In the genomic region with DNA sequence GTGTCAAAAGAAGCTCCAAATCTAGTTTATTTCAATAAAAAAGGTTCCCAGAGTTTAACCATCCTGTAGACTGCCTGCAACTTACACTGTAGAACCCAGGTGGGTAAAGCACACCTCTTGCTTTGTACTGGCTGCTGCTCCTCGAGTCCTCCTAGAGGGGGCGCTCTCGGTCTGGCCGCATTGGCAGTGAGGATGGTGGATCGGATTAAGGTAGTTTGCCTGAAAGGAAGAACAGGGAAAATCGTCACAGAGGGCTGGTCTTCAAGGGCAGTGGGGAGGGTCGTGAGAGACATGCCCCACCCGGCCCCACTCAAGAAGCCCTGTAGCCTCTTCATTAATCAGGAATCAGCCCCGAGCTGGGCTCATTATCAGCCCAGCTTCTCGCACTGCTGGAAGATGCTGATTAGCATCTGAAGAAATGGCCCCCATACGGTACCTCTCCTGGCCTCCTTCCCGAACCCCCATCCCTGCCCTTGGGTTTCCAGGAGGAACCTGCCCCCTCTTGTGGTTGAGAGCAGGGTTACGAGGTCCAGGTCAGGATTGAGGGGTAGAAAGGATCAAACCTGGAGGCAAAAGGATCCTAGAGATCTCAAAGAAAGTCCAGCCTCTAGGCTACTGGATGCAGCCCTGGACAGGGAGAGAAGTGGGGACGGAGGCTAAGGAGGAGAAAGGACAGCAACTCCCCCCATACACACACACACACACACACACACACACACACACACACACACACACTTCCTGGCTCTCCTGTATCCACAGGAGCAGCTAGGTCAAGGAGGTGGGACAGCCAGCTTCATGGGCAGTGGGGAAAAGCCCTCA, we compare ENCODE assay signal across 10 mouse cellular contexts. TPM values are rescaled to one million over a fixed set of nuclear protein-coding genes. Genes with fewer than 3 reads are reported as not detected.
DNase-seq lines count a peak whose midpoint lies in the region; ATAC-seq and TF ChIP-seq lines count a peak whose summit lies in the region.
"Had no signal": no experiment of that assay in that cellular context is flagged by ENCODE, and none has a peak within 500 bp of the region (broad histone marks: within the 10 kb centered on the region; RNA-seq: fewer than 3 reads in every experiment).

No protein-coding gene starts in this region.

- H3K4me2 ChIP-seq in midbrain, postnatal 0 days (ENCODE audit: low read depth, low read length, poor library complexity, severe bottlenecking) = no peak overlapping the region

- H3K9ac ChIP-seq in midbrain, postnatal 0 days (replicated peaks; ENCODE audit: low read length, poor library complexity, severe bottlenecking) = no peak overlapping the region
- H3K9ac ChIP-seq: heart, embryonic 15.5 days had no signal

- H3K27me3 ChIP-seq in kidney, adult 2 months (replicated peaks; ENCODE audit: control insufficient read depth, insufficient read depth, low read length) = no peaks in the 10 kb centered on the region; the same call in 1 of the 2 replicates
- no peaks in the 10 kb centered on the region for H3K27me3 ChIP-seq in midbrain, postnatal 0 days (ENCODE audit: insufficient read depth, low read length)

- H3K9me3 ChIP-seq in midbrain, postnatal 0 days (ENCODE audit: low read length) = no peaks in the 10 kb centered on the region
- H3K9me3 ChIP-seq: heart, embryonic 15.5 days had no signal

- no peak overlapping the region for H3K27ac ChIP-seq in kidney, adult 2 months (ENCODE audit: insufficient read depth, low read depth, low read length)
- 0 out of 2 replicates have a peak overlapping the region, but pooled peaks have one; percentile 26 for H3K27ac ChIP-seq in midbrain, postnatal 0 days (ENCODE audit: low read depth, low read length)
- H3K27ac ChIP-seq: macrophage had no signal

- DNase-seq in kidney, adult 2 months = no peak
- DNase-seq in kidney, postnatal 25 days = no peak
- DNase-seq in NIH3T3 (ENCODE audit: low read depth) = peak; percentile 31
- no peak for DNase-seq in midbrain, postnatal 0 days (ENCODE audit: low spot score)
- DNase-seq in layer of hippocampus, postnatal 14 days (ENCODE audit: low spot score in 2 of 2) = no peak

- 0 out of 2 replicates have a peak, but pooled peaks have one; percentile 25 for ATAC-seq in granulocyte monocyte progenitor cell, adult 5-6 weeks (replicated peaks; ENCODE audit: poor library complexity, severe bottlenecking)
- no peak for ATAC-seq in midbrain, postnatal 0 days (ENCODE audit: low FRiP score)
- ATAC-seq in activated CD4-positive, CD25-positive, alpha-beta regulatory T cell, adult 4 months = no peak
- ATAC-seq in erythroid progenitor cell, adult 5-6 weeks (replicated peaks; ENCODE audit: low FRiP score, poor library complexity, severe bottlenecking) = no peak

- no peak for TF ChIP-seq POLR2A in kidney, adult 2 months (IDR thresholded peaks at IDR 0.05; ENCODE audit: low read depth, low read length)

- peak; percentile 34; the same call in 1 of the 2 replicates for TF ChIP-seq CTCF in kidney, adult 2 months (conservative IDR thresholded peaks at IDR 0.05; ENCODE audit: insufficient read depth, insufficient read length, low read depth, low read length)
- peak; percentile 66 for TF ChIP-seq CTCF in midbrain, postnatal 0 days (IDR thresholded peaks at IDR 0.05)

- H3K4me1 ChIP-seq in kidney, adult 2 months (ENCODE audit: control insufficient read depth, insufficient read depth, low read length) = no peaks in the 10 kb centered on the region
- peaks cover 19% of the 10 kb centered on the region for H3K4me1 ChIP-seq in midbrain, postnatal 0 days (ENCODE audit: insufficient read depth, low read length)

- H3K4me3 ChIP-seq in kidney, adult 2 months (ENCODE audit: insufficient read depth, low read depth, low read length) = no peak overlapping the region
- no peak overlapping the region for H3K4me3 ChIP-seq in midbrain, postnatal 0 days (ENCODE audit: low read depth, low read length)

- 30% methylated on average over 14 of the region's 14 CpGs for WGBS in kidney, adult 2 months
- WGBS in midbrain, postnatal 0 days = 11% methylated on average over 14 of the region's 14 CpGs

- H3K36me3 ChIP-seq in kidney, adult 2 months (ENCODE audit: control insufficient read depth, insufficient read depth, low read length) = no peaks in the 10 kb centered on the region
- H3K36me3 ChIP-seq in midbrain, postnatal 0 days (ENCODE audit: insufficient read depth, low read length) = no peaks in the 10 kb centered on the region
- H3K36me3 ChIP-seq: heart, embryonic 15.5 days had no signal

RNA-seq across cellular contexts. Expression of gene Asic4, which starts 6.7 kb away (rescaled TPM):
- 0.05 and 0.08 TPM in 2 replicates for polyA plus RNA-seq in kidney, adult 2 months (2012; rRNA removed)
- not detected in 2 replicates for total RNA-seq in granulocyte monocyte progenitor cell, adult 5-6 weeks (2014; fragmentation: Nextera tagmentation)
- total RNA-seq in granulocyte monocyte progenitor cell, adult 5-6 weeks (2017) = not detected in 2 replicates
- total RNA-seq in midbrain, postnatal 0 days (2014; rRNA removed) = 180 and 188 TPM in 2 replicates
- 54.8 and 60.0 TPM in 2 replicates for polyA plus RNA-seq in midbrain, postnatal 0 days (2015; fragmentation: Nextera tagmentation; extraction: Ambion mirVana)
- 10 to 100 TPM; 14.3 to 14.7 TPM for total RNA-seq in layer of hippocampus, postnatal 14 days (2021)
- not detected for polyA plus RNA-seq in activated CD4-positive, CD25-positive, alpha-beta regulatory T cell, adult 4 months (2017; shearing (Covaris generic))
- not detected in 2 replicates for total RNA-seq in erythroid progenitor cell, adult 5-6 weeks (2015; ENCODE audit: low replicate concordance)
- total RNA-seq in erythroid progenitor cell, adult 5-6 weeks (2017; ENCODE audit: low replicate concordance) = not detected in 2 replicates
- polyA plus RNA-seq: macrophage had no signal

RNA-seq across cellular contexts. Expression of gene Gmppa, which starts 21.2 kb away (rescaled TPM):
- polyA plus RNA-seq in kidney, adult 2 months (2012; rRNA removed) = 82.4 and 95.0 TPM in 2 replicates
- total RNA-seq in granulocyte monocyte progenitor cell, adult 5-6 weeks (2014; fragmentation: Nextera tagmentation) = 118 and 133 TPM in 2 replicates
- 85.1 and 88.3 TPM in 2 replicates for total RNA-seq in granulocyte monocyte progenitor cell, adult 5-6 weeks (2017)
- 77.1 and 94.9 TPM in 2 replicates for total RNA-seq in midbrain, postnatal 0 days (2014; rRNA removed)
- polyA plus RNA-seq in midbrain, postnatal 0 days (2015; fragmentation: Nextera tagmentation; extraction: Ambion mirVana) = 67.4 and 76.1 TPM in 2 replicates
- 10 to 100 TPM; 56.0 to 62.2 TPM for total RNA-seq in layer of hippocampus, postnatal 14 days (2021)
- 10 to 100 TPM; 43.8 to 51.5 TPM for polyA plus RNA-seq in activated CD4-positive, CD25-positive, alpha-beta regulatory T cell, adult 4 months (2017; shearing (Covaris generic))
- 17.6 and 23.1 TPM in 2 replicates for total RNA-seq in erythroid progenitor cell, adult 5-6 weeks (2015; ENCODE audit: low replicate concordance)
- total RNA-seq in erythroid progenitor cell, adult 5-6 weeks (2017; ENCODE audit: low replicate concordance) = 3.6 and 10.8 TPM in 2 replicates

RNA-seq across cellular contexts. Expression of gene Chpf, which starts 22.2 kb away (rescaled TPM):
- 31.6 and 51.9 TPM in 2 replicates for polyA plus RNA-seq in kidney, adult 2 months (2012; rRNA removed)
- 2.5 TPM in 1 of 2 replicates, not detected in the other for total RNA-seq in granulocyte monocyte progenitor cell, adult 5-6 weeks (2014; fragmentation: Nextera tagmentation)
- total RNA-seq in granulocyte monocyte progenitor cell, adult 5-6 weeks (2017) = 0.62 and 1.0 TPM in 2 replicates
- 125 and 132 TPM in 2 replicates for total RNA-seq in midbrain, postnatal 0 days (2014; rRNA removed)
- 60.0 and 60.8 TPM in 2 replicates for polyA plus RNA-seq in midbrain, postnatal 0 days (2015; fragmentation: Nextera tagmentation; extraction: Ambion mirVana)
- total RNA-seq in layer of hippocampus, postnatal 14 days (2021) = 10 to 100 TPM; 71.2 to 78.5 TPM
- 1 to 10 TPM; 4.0 to 5.3 TPM for polyA plus RNA-seq in activated CD4-positive, CD25-positive, alpha-beta regulatory T cell, adult 4 months (2017; shearing (Covaris generic))
- total RNA-seq in erythroid progenitor cell, adult 5-6 weeks (2015; ENCODE audit: low replicate concordance) = not detected in 2 replicates
- 0.77 TPM in 1 of 2 replicates, not detected in the other for total RNA-seq in erythroid progenitor cell, adult 5-6 weeks (2017; ENCODE audit: low replicate concordance)

RNA-seq across cellular contexts. Expression of gene Tmem198, which starts 22.4 kb away (rescaled TPM):
- 1.3 and 1.8 TPM in 2 replicates for polyA plus RNA-seq in kidney, adult 2 months (2012; rRNA removed)
- not detected in 2 replicates for total RNA-seq in granulocyte monocyte progenitor cell, adult 5-6 weeks (2014; fragmentation: Nextera tagmentation)
- not detected in 2 replicates for total RNA-seq in granulocyte monocyte progenitor cell, adult 5-6 weeks (2017)
- total RNA-seq in midbrain, postnatal 0 days (2014; rRNA removed) = 52.4 and 57.8 TPM in 2 replicates
- polyA plus RNA-seq in midbrain, postnatal 0 days (2015; fragmentation: Nextera tagmentation; extraction: Ambion mirVana) = 49.4 and 50.4 TPM in 2 replicates
- 10 to 100 TPM; 53.3 to 62.5 TPM for total RNA-seq in layer of hippocampus, postnatal 14 days (2021)
- polyA plus RNA-seq in activated CD4-positive, CD25-positive, alpha-beta regulatory T cell, adult 4 months (2017; shearing (Covaris generic)) = under 1 TPM in 1 of 2 experiments, not detected in 1; 0.40 TPM
- total RNA-seq in erythroid progenitor cell, adult 5-6 weeks (2015; ENCODE audit: low replicate concordance) = not detected in 2 replicates
- not detected in 2 replicates for total RNA-seq in erythroid progenitor cell, adult 5-6 weeks (2017; ENCODE audit: low replicate concordance)
- polyA plus RNA-seq: macrophage had no signal

RNA-seq across cellular contexts. Expression of gene Obsl1, which starts 49.3 kb away (rescaled TPM):
- polyA plus RNA-seq in kidney, adult 2 months (2012; rRNA removed) = 6.4 and 8.9 TPM in 2 replicates
- not detected in 2 replicates for total RNA-seq in granulocyte monocyte progenitor cell, adult 5-6 weeks (2014; fragmentation: Nextera tagmentation)
- not detected in 2 replicates for total RNA-seq in granulocyte monocyte progenitor cell, adult 5-6 weeks (2017)
- 40.7 and 45.9 TPM in 2 replicates for total RNA-seq in midbrain, postnatal 0 days (2014; rRNA removed)
- 24.2 TPM in 2 replicates for polyA plus RNA-seq in midbrain, postnatal 0 days (2015; fragmentation: Nextera tagmentation; extraction: Ambion mirVana)
- total RNA-seq in layer of hippocampus, postnatal 14 days (2021) = 10 to 100 TPM; 25.2 to 27.0 TPM
- polyA plus RNA-seq in activated CD4-positive, CD25-positive, alpha-beta regulatory T cell, adult 4 months (2017; shearing (Covaris generic)) = not detected
- not detected in 2 replicates for total RNA-seq in erythroid progenitor cell, adult 5-6 weeks (2015; ENCODE audit: low replicate concordance)
- total RNA-seq in erythroid progenitor cell, adult 5-6 weeks (2017; ENCODE audit: low replicate concordance) = 0.64 TPM in 1 of 2 replicates, not detected in the other
- polyA plus RNA-seq: macrophage had no signal

Comparison
In these comparisons a context has a peak if more than half of its experiments do, and no peak if none do; other contexts are left out.
1. RNA of gene Asic4, which starts 6.7 kb away (total RNA-seq): 180 to 188 TPM in midbrain, postnatal 0 days and 14.3 to 14.7 TPM in layer of hippocampus, postnatal 14 days; not detected in granulocyte monocyte progenitor cell, adult 5-6 weeks and not detected in erythroid progenitor cell, adult 5-6 weeks; every median in the first group is over 10 times any median in the second.
2. RNA of gene Chpf, which starts 22.2 kb away (total RNA-seq): 125 to 132 TPM in midbrain, postnatal 0 days and 71.2 to 78.5 TPM in layer of hippocampus, postnatal 14 days; 0.62 to 2.5 TPM in granulocyte monocyte progenitor cell, adult 5-6 weeks and 0.77 TPM in erythroid progenitor cell, adult 5-6 weeks; every median in the first group is over 10 times any median in the second.